Mouse (Mus musculus) forebrain, embryonic 14.5 days (tissue): ENCODE data around the gene Chp1. TPM values are rescaled to one million over a fixed set of nuclear protein-coding genes. Genes with fewer than 3 reads are reported as not detected.

Source experiments
- ATAC-seq: fragments of 200-750 bp; cut with Nextera tagmentation; 2 replicates; pipeline ENCODE4 v1.8.0; 2017; ENCODE audit warnings: mild to moderate bottlenecking, moderate library complexity
- DNase-seq: peaks from one replicate; pipeline ENCODE4 v3.0.0-alpha.2; 2015; ENCODE audit warnings: low spot score
- H3K27ac ChIP-seq: fragments of 300-500 bp; sonication (generic); 2 replicates; pipeline ENCODE4 v1.5.1; 2014; ENCODE audit warnings: low read depth, mild to moderate bottlenecking, control low read depth, low read length, moderate library complexity
- H3K27me3 ChIP-seq: fragments of 300-500 bp; sonication (generic); replicated peaks from 2 replicates; pipeline ENCODE4 v1.6.1; 2014; ENCODE audit warnings: low read length, control low read depth, mixed read lengths; ENCODE audit not compliant: control insufficient read depth, insufficient read depth
- H3K36me3 ChIP-seq: fragments of 300-500 bp; sonication (generic); 2 replicates; pipeline ENCODE4 v1.6.1; 2014; ENCODE audit warnings: low read length, control low read depth; ENCODE audit not compliant: control insufficient read depth, insufficient read depth
- H3K4me1 ChIP-seq: fragments of 300-500 bp; sonication (generic); 2 replicates; pipeline ENCODE4 v1.6.1; 2014; ENCODE audit warnings: antibody characterized with exemption, low read length, control low read depth; ENCODE audit not compliant: control insufficient read depth, insufficient read depth
- H3K4me2 ChIP-seq: fragments of 300-500 bp; sonication (generic); 2 replicates; pipeline ENCODE4 v1.6.1; 2014; ENCODE audit warnings: mild to moderate bottlenecking, control low read depth, low read length
- H3K4me3 ChIP-seq: fragments of 300-500 bp; sonication (generic); 2 replicates; pipeline ENCODE4 v1.5.1; 2014; ENCODE audit warnings: low read depth, low read length, control low read depth
- H3K9ac ChIP-seq: fragments of 300-500 bp; sonication (generic); 2 replicates; pipeline ENCODE4 v1.6.1; 2014; ENCODE audit warnings: mild to moderate bottlenecking, low read length, control low read depth, moderate library complexity
- H3K9me3 ChIP-seq: fragments of 300-500 bp; sonication (generic); replicated peaks from 2 replicates; pipeline ENCODE4 v1.6.1; 2016; ENCODE audit warnings: low read length, control low read depth, mixed read lengths; ENCODE audit not compliant: control insufficient read depth
- WGBS: fragments of 180-500 bp; shearing (Covaris S2); extraction: QIAGEN DNeasy Blood & Tissue Kit; methylation state at CpG from one replicate; pipeline ENCODE4 v1.1.7; 2014; 5-methylcytosine and 5-hydroxymethylcytosine counted together
- polyA plus RNA-seq: library from polyadenylated mRNA; unstranded; fragments of >200 nt; fragmentation: Nextera tagmentation; extraction: Ambion mirVana; gene quantifications from 2 replicates; pipeline ENCODE4 v1.2.1, GENCODE M21; 2014

Gene Chp1
- polyA plus RNA-seq, 1 experiment from 2014 or later, result 75.5 TPM

- DNase-seq, result peak; percentile 49
- Histone ChIP-seq H3K4me2 (no peak overlapping the region), H3K27me3 (no peaks in the 10 kb centered on the region), H3K36me3 (no peaks in the 10 kb centered on the region), H3K4me3 (no peak overlapping the region), H3K9me3 (no peaks in the 10 kb centered on the region), H3K9ac (no peak overlapping the region), H3K4me1 (no peaks in the 10 kb centered on the region), H3K27ac (no peak overlapping the region)
- 70% methylated on average over 7 of the region's 7 CpGs for WGBS
- no peak for ATAC-seq
These were observed 26.9 kb upstream of the Chp1 start for GRCm38 (mm10) chr2:119520550-119520949.

- WGBS, result 76% methylated on average over 4 of the region's 4 CpGs
- Histone ChIP-seq H3K9me3 (no peaks in the 10 kb centered on the region), H3K27ac (no peak overlapping the region), H3K4me3 (no peak overlapping the region), H3K4me2 (no peak overlapping the region), H3K9ac (no peak overlapping the region), H3K4me1 (no peaks in the 10 kb centered on the region), H3K36me3 (no peaks in the 10 kb centered on the region), H3K27me3 (no peaks in the 10 kb centered on the region)
- no peak for ATAC-seq
- DNase-seq, result no peak
These were observed 23.7 kb upstream of the Chp1 start for GRCm38 (mm10) chr2:119523836-119524235.

GRCm38 (mm10) chr2:119525422-119525821, 22.1 kb upstream of the Chp1 start:
- no peak for ATAC-seq
- Histone ChIP-seq H3K9me3 (no peaks in the 10 kb centered on the region), H3K27me3 (no peaks in the 10 kb centered on the region), H3K36me3 (no peaks in the 10 kb centered on the region), H3K9ac (no peak overlapping the region), H3K4me1 (no peaks in the 10 kb centered on the region), H3K27ac (no peak overlapping the region), H3K4me3 (no peak overlapping the region), H3K4me2 (no peak overlapping the region)
- no peak for DNase-seq
- 54% methylated on average over 4 of the region's 4 CpGs for WGBS

- Histone ChIP-seq H3K9ac (no peak overlapping the region), H3K4me1 (no peaks in the 10 kb centered on the region), H3K9me3 (no peaks in the 10 kb centered on the region), H3K27me3 (no peaks in the 10 kb centered on the region), H3K27ac (no peak overlapping the region), H3K4me2 (no peak overlapping the region), H3K4me3 (no peak overlapping the region), H3K36me3 (no peaks in the 10 kb centered on the region)
- no peak for DNase-seq
- WGBS, result 79% methylated on average over 9 of the region's 9 CpGs
- ATAC-seq, result no peak
These were observed 8.7 kb upstream of the Chp1 start for GRCm38 (mm10) chr2:119538802-119539201.

- Histone ChIP-seq H3K4me2 (no peak overlapping the region), H3K9ac (no peak overlapping the region), H3K27ac (no peak overlapping the region), H3K4me3 (no peak overlapping the region), H3K4me1 (no peaks in the 10 kb centered on the region), H3K36me3 (no peaks in the 10 kb centered on the region), H3K27me3 (no peaks in the 10 kb centered on the region), H3K9me3 (no peaks in the 10 kb centered on the region)
- DNase-seq (peak; percentile 71), ATAC-seq (no peak)
- 32% methylated on average over 1 of the region's 1 CpGs for WGBS
These were observed 5.4 kb upstream of the Chp1 start for GRCm38 (mm10) chr2:119542106-119542505.

GRCm38 (mm10) chr2:119543656-119544055, 3.8 kb upstream of the Chp1 start:
- no peak overlapping the region for H3K4me3 ChIP-seq
- H3K36me3 ChIP-seq, result no peaks in the 10 kb centered on the region
- DNase-seq (no peak), ATAC-seq (no peak)
- 80% methylated on average over 2 of the region's 2 CpGs for WGBS
- H3K9me3 ChIP-seq, result no peaks in the 10 kb centered on the region
- H3K4me2 ChIP-seq, result no peak overlapping the region
- no peak overlapping the region for H3K9ac ChIP-seq
- H3K27ac ChIP-seq, result no peak overlapping the region
- no peaks in the 10 kb centered on the region for H3K27me3 ChIP-seq
- H3K4me1 ChIP-seq, result peaks cover 4% of the 10 kb centered on the region

- Histone ChIP-seq H3K36me3 (no peaks in the 10 kb centered on the region), H3K9ac (peak overlapping the region; percentile 86), H3K4me1 (peaks cover 12% of the 10 kb centered on the region), H3K27ac (0 out of 2 replicates have a peak overlapping the region, but pooled peaks have one; percentile 41), H3K27me3 (no peaks in the 10 kb centered on the region), H3K4me3 (peak overlapping the region; percentile 85), H3K4me2 (peak overlapping the region; percentile 74), H3K9me3 (no peaks in the 10 kb centered on the region)
- WGBS, result 1% methylated on average over 30 of the region's 30 CpGs
- peak; percentile 67 for DNase-seq
- ATAC-seq, result peak; percentile 74
These were observed 512 bp upstream of the Chp1 start for GRCm38 (mm10) chr2:119546848-119547521.

GRCm38 (mm10) chr2:119548371-119548660, 819 bp downstream of the Chp1 start:
- DNase-seq, result no peak

GRCm38 (mm10) chr2:119548691-119549090, 1.2 kb downstream of the Chp1 start:
- H3K9me3 ChIP-seq, result no peaks in the 10 kb centered on the region
- DNase-seq, result peak; percentile 2
- WGBS, result 72% methylated on average over 5 of the region's 5 CpGs
- no peaks in the 10 kb centered on the region for H3K27me3 ChIP-seq
- H3K9ac ChIP-seq, result peak overlapping the region; percentile 86
- H3K4me1 ChIP-seq, result peaks cover 12% of the 10 kb centered on the region
- H3K27ac ChIP-seq, result no peak overlapping the region
- no peak for ATAC-seq
- H3K4me3 ChIP-seq, result peak overlapping the region; percentile 85
- no peaks in the 10 kb centered on the region for H3K36me3 ChIP-seq
- peak overlapping the region; percentile 74 for H3K4me2 ChIP-seq

More at GRCm38 (mm10) chr2:119548371-119548660, 819 bp downstream of the Chp1 start:
- H3K4me3 ChIP-seq, result peak overlapping the region; percentile 85
- H3K4me1 ChIP-seq, result peaks cover 12% of the 10 kb centered on the region
- peak overlapping the region; percentile 74 for H3K4me2 ChIP-seq
- no peaks in the 10 kb centered on the region for H3K27me3 ChIP-seq
- H3K9me3 ChIP-seq, result no peaks in the 10 kb centered on the region
- peak overlapping the region; percentile 86 for H3K9ac ChIP-seq
- WGBS, result 10% methylated on average over 3 of the region's 3 CpGs
- H3K27ac ChIP-seq, result no peak overlapping the region
- ATAC-seq, result no peak
- no peaks in the 10 kb centered on the region for H3K36me3 ChIP-seq
